Mouse (Mus musculus) testis, postnatal 10 days (tissue): ENCODE measurements at regions not wholly inside any gene's neighbourhood (a gene's known extent, or its start where the extent isn't known, plus 50 kb on each side); places are given as distances from the start of the nearest gene placed in this dataset.

Experiments used
- DNase-seq: peaks from one replicate; pipeline ENCODE4 v3.0.0; 2021; ENCODE audit warnings: low spot score

DNA sequence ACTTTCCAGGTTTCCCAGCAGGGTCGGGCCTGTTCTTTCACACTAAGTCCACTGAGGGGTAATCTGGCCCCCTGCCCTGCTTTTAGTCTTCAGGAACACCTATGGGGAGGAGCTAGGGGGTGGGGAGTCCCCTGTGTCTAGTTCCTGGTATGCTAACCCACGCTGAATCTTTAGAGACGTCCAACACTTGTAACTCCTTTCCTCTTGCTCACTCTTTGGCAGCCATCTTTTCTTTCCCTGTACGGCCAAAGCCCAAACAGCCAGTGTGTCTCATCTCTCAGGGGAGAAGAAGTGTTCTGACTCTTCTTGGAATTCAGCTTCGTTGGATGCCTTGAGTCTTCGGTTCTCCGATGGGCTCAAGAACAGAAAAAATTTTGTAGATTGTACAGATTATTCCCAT lies 68.4 kb upstream of the Lnx1 start:
- DNase-seq: no peak

DNA sequence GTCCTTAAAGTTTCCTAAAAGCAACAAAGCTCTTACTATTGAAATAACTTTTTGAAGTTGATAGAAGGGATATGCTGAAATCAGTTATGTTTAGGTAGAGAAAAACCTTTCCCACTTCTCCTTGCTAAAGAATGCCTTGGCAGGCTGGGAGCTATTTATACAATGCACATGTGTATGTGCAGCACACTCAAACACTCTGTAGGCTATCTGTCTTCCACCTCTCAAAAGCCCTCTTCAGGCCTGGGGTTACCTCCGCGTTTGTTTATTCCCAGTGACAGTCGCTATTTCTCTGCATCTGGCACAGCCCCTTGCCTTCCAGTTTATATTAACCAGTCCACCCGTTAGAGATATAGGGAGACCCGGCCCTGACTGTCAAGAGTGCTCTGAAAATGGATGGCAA lies 66.3 kb upstream of the Lnx1 start:
- DNase-seq: no peak

DNA sequence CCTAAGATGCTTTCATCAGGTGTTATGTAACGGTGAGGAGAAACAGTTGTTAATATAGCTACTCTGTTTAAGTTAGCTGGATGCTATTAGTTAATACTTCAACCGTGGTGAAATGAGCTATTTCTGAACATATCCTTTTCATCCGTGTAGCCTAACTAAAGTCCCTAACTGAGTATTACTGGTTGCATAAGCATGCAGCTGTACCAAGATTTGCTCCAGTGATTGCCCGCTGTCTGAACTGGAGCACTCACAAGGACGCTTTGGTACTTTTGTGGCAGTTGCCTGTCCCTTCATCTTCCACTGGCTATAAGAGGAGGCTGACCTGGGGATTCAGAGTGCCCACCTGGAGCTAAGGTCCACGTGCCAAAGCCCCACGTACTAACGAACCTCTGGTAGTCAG lies 65.3 kb upstream of the Lnx1 start:
- DNase-seq: no peak

DNA sequence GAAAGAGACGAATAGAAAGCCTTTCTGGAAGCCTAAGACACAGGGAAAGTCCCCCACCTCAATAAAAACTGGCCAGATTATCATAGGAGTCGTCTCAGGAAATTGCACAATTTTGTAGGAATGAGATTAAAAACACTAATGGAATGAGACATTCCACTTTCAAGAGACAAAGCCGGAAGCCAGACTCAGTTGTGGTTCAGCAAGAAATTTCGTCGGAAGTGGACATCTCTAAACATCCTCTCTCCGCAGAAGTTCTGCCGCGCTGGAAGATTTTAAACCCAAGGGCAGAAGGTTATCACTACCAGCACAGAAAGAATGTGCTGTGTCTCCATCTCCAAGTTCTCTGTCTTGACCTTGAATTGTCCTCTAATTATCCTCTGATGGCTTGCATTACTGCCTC lies 63.5 kb upstream of the Lnx1 start:
- DNase-seq: no peak

DNA sequence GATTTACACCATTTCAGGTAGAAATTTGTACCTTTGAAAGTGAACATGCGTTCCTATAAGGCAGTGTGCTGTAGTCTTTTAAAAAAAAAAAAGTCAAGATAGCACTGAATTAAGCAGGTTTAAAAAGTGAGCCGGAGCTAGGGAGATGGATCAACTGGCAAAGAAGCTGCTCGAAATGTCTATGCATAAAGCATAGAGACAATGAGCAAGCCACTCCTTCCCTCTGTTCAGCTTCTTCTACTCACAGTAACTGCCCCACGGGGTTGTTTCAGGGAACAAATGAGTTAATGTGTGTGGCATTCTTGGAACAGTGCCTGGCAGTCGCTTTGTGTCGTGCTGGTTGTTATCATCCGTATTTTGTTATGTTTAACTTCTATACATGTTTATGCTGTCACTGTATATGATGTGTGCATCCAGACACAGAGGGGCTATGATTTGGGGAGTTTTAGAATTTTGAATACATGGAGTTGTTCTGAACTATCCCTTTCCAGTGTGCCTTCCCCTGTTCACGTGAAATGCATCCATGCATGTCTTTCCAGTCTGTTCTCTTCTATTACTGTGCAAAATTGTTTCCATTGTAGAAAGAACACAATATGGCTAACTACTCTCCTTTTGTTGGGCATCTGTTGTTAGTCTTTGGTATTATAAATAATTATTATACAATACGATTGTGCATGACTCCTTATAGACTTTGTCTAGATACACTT lies 62.5 kb upstream of the Lnx1 start:
- DNase-seq: no peak

DNA sequence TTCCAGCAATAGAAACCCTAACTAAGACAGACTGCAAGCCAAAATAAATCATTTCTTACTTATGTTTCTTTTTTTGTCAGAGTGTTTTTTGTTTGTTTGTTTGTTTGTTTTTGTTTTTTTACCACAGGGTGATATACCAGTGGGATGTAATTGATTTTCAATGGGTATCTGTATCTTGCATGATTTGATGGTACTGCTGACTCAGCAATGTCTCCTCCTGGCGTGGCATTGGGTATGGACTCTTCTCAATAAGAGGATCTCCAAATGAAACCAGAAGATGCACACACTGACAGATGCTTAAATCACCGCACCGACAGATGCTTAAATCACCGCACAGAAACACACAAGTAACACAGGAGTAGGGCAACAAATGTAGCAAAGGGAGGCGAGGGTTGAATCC lies 54.8 kb upstream of the Lnx1 start:
- no peak for DNase-seq

DNA sequence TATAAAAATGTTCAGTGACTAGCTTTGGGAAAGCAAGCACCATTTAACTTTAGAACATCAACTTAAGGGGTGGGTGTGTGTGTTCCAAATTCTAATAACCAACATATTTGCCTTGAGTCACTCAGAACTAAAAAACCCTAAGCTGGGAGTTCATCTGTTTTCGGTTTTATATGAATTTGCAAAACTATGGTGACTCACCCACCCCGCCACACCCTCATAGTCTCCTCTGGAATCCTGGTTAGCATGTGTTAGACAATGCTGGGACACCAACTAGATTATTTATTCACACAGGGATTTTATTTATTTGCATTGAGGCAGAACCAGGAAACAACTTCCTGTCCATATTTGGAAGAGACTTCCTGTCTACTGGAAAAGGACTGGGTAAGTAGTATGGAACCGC lies 50.2 kb upstream of the Lnx1 start:
- DNase-seq: no peak
